23 mouse cellular contexts compared by ENCODE assay signal in the genomic region with DNA sequence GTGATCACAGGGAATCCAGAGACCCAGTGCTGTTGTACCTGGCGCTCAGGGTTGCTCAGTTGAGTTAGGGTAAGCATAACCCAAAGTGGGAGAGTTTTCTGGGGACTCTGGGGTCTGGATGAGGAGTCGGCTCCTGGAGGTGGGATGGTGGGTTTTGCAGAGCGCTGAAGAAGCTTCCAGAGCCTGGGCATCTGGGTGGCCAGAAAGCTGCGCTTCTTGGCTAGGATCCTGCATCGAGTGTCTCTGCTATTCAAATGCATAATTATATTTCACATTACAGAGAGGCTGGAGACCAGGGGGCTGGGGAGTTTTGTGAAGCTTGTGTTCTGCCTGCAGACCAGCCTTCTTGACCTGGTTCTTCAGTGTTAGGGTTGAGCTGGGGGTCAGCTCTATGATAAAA. TPM values are rescaled to one million over a fixed set of nuclear protein-coding genes. Genes with fewer than 3 reads are reported as not detected.
A peak's percentile ranks its signal among the peaks of the same experiment; 100 is the strongest.
DNase-seq lines count a peak whose midpoint lies in the region; ATAC-seq and TF ChIP-seq lines count a peak whose summit lies in the region.
"Had no signal": no experiment of that assay in that cellular context is flagged by ENCODE, and none has a peak within 500 bp of the region (broad histone marks: within the 10 kb centered on the region; RNA-seq: fewer than 3 reads in every experiment).

No protein-coding gene starts in this region.

- peak; percentile 17 to 23 for DNase-seq in cerebellum, adult 2 months
- DNase-seq in cerebellum, postnatal 10 days: no peak
- no peak for DNase-seq in hindbrain, embryonic 10.5 days (ENCODE audit: low spot score)
- DNase-seq in layer of hippocampus, adult 9-11 months: no peak
- DNase-seq: adrenal gland, adult 2 months; gastrocnemius, postnatal 25 days; heart, adult 18-20 months; kidney, adult 18-20 months; kidney, postnatal 4 days; liver, embryonic 13.5 days; lung, adult 2 months; lung, postnatal 14 days; right cerebral cortex, postnatal 14 days; thymus, adult 2 months had no signal

- H3K9ac ChIP-seq in hindbrain, embryonic 12.5 days: no peak overlapping the region
- H3K9ac ChIP-seq in hindbrain, embryonic 16.5 days (ENCODE audit: low read depth, low read length): peak overlapping the region; percentile 81; the same call in 1 of the 2 replicates
- H3K9ac ChIP-seq: embryonic facial prominence, embryonic 15.5 days; heart, embryonic 12.5 days; liver, embryonic 13.5 days had no signal

- peak overlapping the region; percentile 63 for H3K4me3 ChIP-seq in cerebellum, adult 2 months (replicated peaks; ENCODE audit: insufficient read depth, low read depth, low read length)
- peak overlapping the region; percentile 69; the same call in 1 of the 2 replicates for H3K4me3 ChIP-seq in hindbrain, embryonic 10.5 days
- no peak overlapping the region for H3K4me3 ChIP-seq in hindbrain, embryonic 12.5 days
- peak overlapping the region; percentile 85 for H3K4me3 ChIP-seq in E14TG2a.4 (replicated peaks; ENCODE audit: low read length)
- no peak overlapping the region for H3K4me3 ChIP-seq in hindbrain, embryonic 16.5 days (ENCODE audit: low read length)

- peak overlapping the region; percentile 90; the same call in 1 of the 2 replicates for H3K27ac ChIP-seq in cerebellum, adult 2 months (ENCODE audit: insufficient read depth, low read length)
- no peak overlapping the region for H3K27ac ChIP-seq in hindbrain, embryonic 10.5 days
- no peak overlapping the region for H3K27ac ChIP-seq in hindbrain, embryonic 12.5 days
- no peak overlapping the region; the same call in 1 of the 2 replicates for H3K27ac ChIP-seq in hindbrain, embryonic 16.5 days (ENCODE audit: low read depth, low read length)
- H3K27ac ChIP-seq: embryonic facial prominence, embryonic 15.5 days; liver, embryonic 13.5 days; stomach, postnatal 0 days had no signal

- WGBS in cerebellum, adult 2 months: 74% methylated on average over 5 of the region's 5 CpGs
- WGBS in hindbrain, embryonic 10.5 days: 65% methylated on average over 5 of the region's 5 CpGs
- 79% methylated on average over 5 of the region's 5 CpGs for WGBS in hindbrain, embryonic 12.5 days
- WGBS in hindbrain, embryonic 16.5 days: 59% methylated on average over 5 of the region's 5 CpGs

- H3K27me3 ChIP-seq in cerebellum, adult 2 months (ENCODE audit: control insufficient read depth, insufficient read depth, low read length): no peaks in the 10 kb centered on the region
- H3K27me3 ChIP-seq in hindbrain, embryonic 10.5 days (ENCODE audit: insufficient read depth, poor library complexity, severe bottlenecking): peaks cover 83% of the 10 kb centered on the region
- H3K27me3 ChIP-seq in hindbrain, embryonic 12.5 days: peaks cover 58% of the 10 kb centered on the region
- H3K27me3 ChIP-seq in E14TG2a.4 (ENCODE audit: insufficient read depth, low read length): peaks cover 91% of the 10 kb centered on the region
- H3K27me3 ChIP-seq in hindbrain, embryonic 16.5 days (replicated peaks; ENCODE audit: control insufficient read depth, insufficient read depth, low read length): peaks cover 20% of the 10 kb centered on the region

- no peaks in the 10 kb centered on the region for H3K36me3 ChIP-seq in hindbrain, embryonic 10.5 days
- no peaks in the 10 kb centered on the region for H3K36me3 ChIP-seq in hindbrain, embryonic 12.5 days
- H3K36me3 ChIP-seq in E14TG2a.4 (ENCODE audit: insufficient read depth, low read length): no peaks in the 10 kb centered on the region
- no peaks in the 10 kb centered on the region for H3K36me3 ChIP-seq in hindbrain, embryonic 16.5 days (ENCODE audit: control insufficient read depth, insufficient read depth, low read length)
- H3K36me3 ChIP-seq: embryonic facial prominence, embryonic 15.5 days; G1E; heart, embryonic 12.5 days; liver, embryonic 13.5 days had no signal

- no peak overlapping the region for H3K4me2 ChIP-seq in hindbrain, embryonic 12.5 days (replicated peaks)
- no peak overlapping the region; the same call in 1 of the 2 replicates for H3K4me2 ChIP-seq in hindbrain, embryonic 16.5 days (ENCODE audit: low read length)

- no peak for ATAC-seq in hindbrain, embryonic 12.5 days (ENCODE audit: low FRiP score)
- no peak for ATAC-seq in hindbrain, embryonic 16.5 days
- ATAC-seq: inflammation-experienced regulatory T-cells, adult 6 months; Patski had no signal

- TF ChIP-seq POLR2A in cerebellum, adult 2 months (IDR thresholded peaks at IDR 0.05; ENCODE audit: borderline replicate concordance, insufficient read depth, low read length): no peak

- H3K4me1 ChIP-seq in cerebellum, adult 2 months (ENCODE audit: control insufficient read depth, insufficient read depth, low read length): peaks cover 20% of the 10 kb centered on the region
- H3K4me1 ChIP-seq in hindbrain, embryonic 10.5 days (replicated peaks): peaks cover 63% of the 10 kb centered on the region
- H3K4me1 ChIP-seq in hindbrain, embryonic 12.5 days: peaks cover 44% of the 10 kb centered on the region
- H3K4me1 ChIP-seq in E14TG2a.4 (replicated peaks; ENCODE audit: low read depth, low read length): peaks cover 40% of the 10 kb centered on the region
- peaks cover 32% of the 10 kb centered on the region for H3K4me1 ChIP-seq in hindbrain, embryonic 16.5 days (ENCODE audit: control insufficient read depth, insufficient read depth, low read depth, low read length)
- H3K4me1 ChIP-seq: liver, embryonic 13.5 days had no signal

- H3K9me3 ChIP-seq in hindbrain, embryonic 10.5 days: no peaks in the 10 kb centered on the region
- H3K9me3 ChIP-seq in hindbrain, embryonic 12.5 days (replicated peaks): no peaks in the 10 kb centered on the region
- no peaks in the 10 kb centered on the region for H3K9me3 ChIP-seq in E14TG2a.4 (ENCODE audit: low read length)
- H3K9me3 ChIP-seq in hindbrain, embryonic 16.5 days (ENCODE audit: control insufficient read depth, low read length): no peaks in the 10 kb centered on the region
- H3K9me3 ChIP-seq: embryonic facial prominence, embryonic 15.5 days; G1E; heart, embryonic 12.5 days; liver, embryonic 13.5 days had no signal

- no peak for TF ChIP-seq CTCF in cerebellum, adult 2 months (IDR thresholded peaks at IDR 0.05; ENCODE audit: borderline replicate concordance, insufficient read depth, low read depth, low read length)
- TF ChIP-seq CTCF in E14TG2a.4 (conservative IDR thresholded peaks at IDR 0.05; ENCODE audit: low read length): no peak

RNA-seq across cellular contexts. Expression of gene Kcnj12, which starts 1.2 kb away (rescaled TPM):
- polyA plus RNA-seq in cerebellum, adult 2 months (2012; rRNA removed): 80.1 and 87.2 TPM in 2 replicates
- polyA plus RNA-seq in hindbrain, embryonic 10.5 days (2016; fragmentation: Nextera tagmentation; extraction: Ambion mirVana): 2.9 and 3.7 TPM in 2 replicates
- polyA plus RNA-seq in hindbrain, embryonic 12.5 days (2016; fragmentation: Nextera tagmentation; extraction: Ambion mirVana): 2.7 and 3.2 TPM in 2 replicates
- 4.2 and 4.3 TPM in 2 replicates for polyA plus RNA-seq in hindbrain, embryonic 16.5 days (2015; fragmentation: Nextera tagmentation; extraction: Ambion mirVana)
- polyA plus RNA-seq: G1E; inflammation-experienced regulatory T-cells, adult 6 months; Patski had no signal

Comparison
In these comparisons a context has a peak if more than half of its experiments do, and no peak if none do; other contexts are left out.
1. DNase-seq: peak in cerebellum, adult 2 months (2 of 2); none in cerebellum, postnatal 10 days (0 of 2), hindbrain, embryonic 10.5 days (single experiment) and layer of hippocampus, adult 9-11 months (single experiment).
2. H3K4me3 ChIP-seq: peak in cerebellum, adult 2 months (single experiment), hindbrain, embryonic 10.5 days (single experiment) and E14TG2a.4 (single experiment); none in hindbrain, embryonic 12.5 days (single experiment) and hindbrain, embryonic 16.5 days (single experiment).
3. RNA of gene Kcnj12, which starts 1.2 kb away (polyA plus RNA-seq): 80.1 to 87.2 TPM in cerebellum, adult 2 months; 4.2 to 4.3 TPM in hindbrain, embryonic 16.5 days, 2.9 to 3.7 TPM in hindbrain, embryonic 10.5 days and 2.7 to 3.2 TPM in hindbrain, embryonic 12.5 days; every median in the first group is over 10 times any median in the second.